Mouse (Mus musculus) liver, embryonic 14.5 days (tissue): ENCODE results near the gene Slamf9. TPM values are rescaled to one million over a fixed set of nuclear protein-coding genes. Genes with fewer than 3 reads are reported as not detected.

Source experiments
- ATAC-seq: fragments of 200-750 bp; cut with Nextera tagmentation; 2 replicates; pipeline ENCODE4 v1.8.0; 2017; ENCODE audit warnings: moderate number of reproducible peaks, mild to moderate bottlenecking, moderate library complexity; ENCODE audit not compliant: insufficient read depth
- DNase-seq, 3 experiments: peaks; one replicate each; pipeline ENCODE4 v3.0.0-alpha.2; 2012 to 2013; ENCODE audit warnings: low read depth in 3 of 3, low spot score in 3 of 3
- H3K27ac ChIP-seq: fragments of 300-500 bp; sonication (generic); 2 replicates; pipeline ENCODE4 v1.5.1; 2014; ENCODE audit warnings: moderate library complexity, mild to moderate bottlenecking, control low read depth, inconsistent platforms
- H3K27me3 ChIP-seq: fragments of 300-500 bp; sonication (generic); 2 replicates; pipeline ENCODE4 v1.6.1; 2014; ENCODE audit warnings: mild to moderate bottlenecking, low read length, moderate library complexity; ENCODE audit not compliant: control insufficient read depth, insufficient read depth
- H3K36me3 ChIP-seq: fragments of 300-500 bp; sonication (generic); replicated peaks from 2 replicates; pipeline ENCODE4 v1.6.1; 2014; ENCODE audit warnings: low read depth; ENCODE audit not compliant: control insufficient read depth, insufficient read depth
- H3K4me1 ChIP-seq, 2 experiments: fragments of 200-500 bp in 1 of 2; fragments of 300-500 bp in 1 of 2; sonication (generic) in 1 of 2; replicated peaks; 2 replicates each; pipeline ENCODE4 v1.6.1; 2012 to 2014; ENCODE audit warnings: antibody characterized with exemption in 1 of 2, inconsistent platforms in 1 of 2, low read length in 1 of 2; ENCODE audit not compliant: control insufficient read depth in 2 of 2, insufficient read depth in 2 of 2
- H3K4me2 ChIP-seq: fragments of 300-500 bp; sonication (generic); 2 replicates; pipeline ENCODE4 v1.6.1; 2014; ENCODE audit warnings: low read depth, mild to moderate bottlenecking, control low read depth, moderate library complexity
- H3K4me3 ChIP-seq, 2 experiments: fragments of 200-500 bp in 1 of 2; fragments of 300-500 bp in 1 of 2; sonication (generic) in 1 of 2; 2 replicates each; pipeline ENCODE4 v1.5.1; 2012 to 2014; ENCODE audit warnings: low read depth in 2 of 2, low read length in 2 of 2, mild to moderate bottlenecking in 2 of 2, control low read depth in 1 of 2, inconsistent platforms in 1 of 2, moderate library complexity in 1 of 2; ENCODE audit not compliant: insufficient read depth in 1 of 2
- H3K9ac ChIP-seq: fragments of 300-500 bp; sonication (generic); replicated peaks from 2 replicates; pipeline ENCODE4 v1.6.1; 2014; ENCODE audit warnings: mild to moderate bottlenecking, control low read depth, moderate library complexity
- H3K9me3 ChIP-seq: fragments of 300-500 bp; sonication (generic); 2 replicates; pipeline ENCODE4 v1.6.1; 2016; ENCODE audit warnings: low read length, mixed read lengths; ENCODE audit not compliant: control insufficient read depth
- CTCF ChIP-seq: IDR thresholded peaks from 2 replicates; pipeline ENCODE4 v1.5.1; 2016; ENCODE audit warnings: antibody characterized with exemption, low read depth, control low read depth
- EP300 ChIP-seq: IDR thresholded peaks from 2 replicates; pipeline ENCODE4 v1.6.1; 2016; ENCODE audit warnings: antibody characterized with exemption, low read depth
- WGBS: fragments of 180-500 bp; shearing (Covaris S2); extraction: QIAGEN DNeasy Blood & Tissue Kit; methylation state at CpG from one replicate; pipeline ENCODE4 v1.1.7; 2014; ENCODE audit not compliant: insufficient replicate concordance; 5-methylcytosine and 5-hydroxymethylcytosine counted together
- polyA plus RNA-seq, 2 experiments: library from polyadenylated mRNA; depleted of rRNA in 1 of 2; stranded (reverse) in 1 of 2; unstranded in 1 of 2; fragments of >200 nt; fragmentation: Nextera tagmentation in 1 of 2; extraction: Ambion mirVana in 1 of 2; gene quantifications; 2 replicates each; pipeline versions ENCODE4 v1.2.1 to v1.2.3; 2012 to 2014

Slamf9 gene
- polyA plus RNA-seq (2012; rRNA removed) (0.92 and 1.5 TPM in 2 replicates), polyA plus RNA-seq (2014; fragmentation: Nextera tagmentation; extraction: Ambion mirVana) (1.5 and 1.9 TPM in 2 replicates)

GRCm38 (mm10) chr1:172475054-172475741 is at the start of gene Slamf9:
TSS of gene Slamf9 (plus strand) at chr1:172475358.
- ATAC-seq, result peak; percentile 43
- no peak within 1 kb of the TSS for H3K27ac ChIP-seq
- no peaks in the 10 kb centered on the region for H3K9me3 ChIP-seq
- no peak for DNase-seq
- H3K27me3 ChIP-seq, result no peaks in the 10 kb centered on the region
- H3K4me1 ChIP-seq, result peaks cover 0 to 11% of the 10 kb centered on the region in 2 experiments; a peak in 2 of 4 replicates
- no peaks in the 10 kb centered on the region for H3K36me3 ChIP-seq
- 13% methylated on average over 7 of the region's 7 CpGs for WGBS
- TF ChIP-seq CTCF, result no peak
- no peak for TF ChIP-seq EP300
- H3K4me3 ChIP-seq, result no peak within 1 kb of the TSS
- H3K4me2 ChIP-seq, result no peak within 1 kb of the TSS
- H3K9ac ChIP-seq, result no peak within 1 kb of the TSS

GRCm38 (mm10) chr1:172426419-172426818 is 48.7 kb upstream of the Slamf9 start:
- TF ChIP-seq CTCF (no peak), EP300 (no peak)
- WGBS, result 67% methylated on average over 1 of the region's 1 CpGs
- H3K4me2 ChIP-seq, result no peak overlapping the region
- no peak overlapping the region for H3K9ac ChIP-seq
- no peak overlapping the region for H3K4me3 ChIP-seq
- DNase-seq (no peak), ATAC-seq (no peak)
- H3K27ac ChIP-seq, result no peak overlapping the region
- H3K36me3 ChIP-seq, result no peaks in the 10 kb centered on the region
- H3K4me1 ChIP-seq, result no peaks in the 10 kb centered on the region
- no peaks in the 10 kb centered on the region for H3K27me3 ChIP-seq
- no peaks in the 10 kb centered on the region for H3K9me3 ChIP-seq

GRCm38 (mm10) chr1:172427841-172428240 is 47.3 kb upstream of the Slamf9 start:
- H3K4me2 ChIP-seq, result no peak overlapping the region
- ATAC-seq (no peak), DNase-seq (no peak)
- no peaks in the 10 kb centered on the region for H3K27me3 ChIP-seq
- H3K9me3 ChIP-seq, result no peaks in the 10 kb centered on the region
- no peak overlapping the region for H3K9ac ChIP-seq
- 73% methylated on average over 3 of the region's 3 CpGs for WGBS
- H3K4me1 ChIP-seq, result peaks cover 0 to 1% of the 10 kb centered on the region in 2 experiments; a peak in 1 of 4 replicates
- no peak for TF ChIP-seq CTCF
- TF ChIP-seq EP300, result no peak
- no peaks in the 10 kb centered on the region for H3K36me3 ChIP-seq
- no peak overlapping the region for H3K4me3 ChIP-seq
- no peak overlapping the region for H3K27ac ChIP-seq

GRCm38 (mm10) chr1:172428614-172429013 is 46.5 kb upstream of the Slamf9 start:
- ATAC-seq (no peak), DNase-seq (no peak)
- Histone ChIP-seq H3K36me3 (no peaks in the 10 kb centered on the region), H3K4me1 (peaks cover 0 to 3% of the 10 kb centered on the region in 2 experiments; a peak in 1 of 4 replicates), H3K4me2 (no peak overlapping the region), H3K9ac (no peak overlapping the region), H3K9me3 (no peaks in the 10 kb centered on the region), H3K4me3 (no peak overlapping the region), H3K27ac (no peak overlapping the region), H3K27me3 (no peaks in the 10 kb centered on the region)
- WGBS, result 42% methylated on average over 1 of the region's 1 CpGs
- TF ChIP-seq CTCF (no peak), EP300 (no peak)

- Histone ChIP-seq H3K4me1 (peaks cover 0 to 3% of the 10 kb centered on the region in 2 experiments; a peak in 1 of 4 replicates), H3K27ac (no peak overlapping the region), H3K36me3 (no peaks in the 10 kb centered on the region), H3K9me3 (no peaks in the 10 kb centered on the region), H3K9ac (no peak overlapping the region), H3K4me2 (no peak overlapping the region), H3K27me3 (no peaks in the 10 kb centered on the region), H3K4me3 (no peak overlapping the region)
- ATAC-seq (no peak), DNase-seq (no peak)
- whole genome bisulfite sequencing, result 27% methylated on average over 9 of the region's 9 CpGs
- TF ChIP-seq CTCF, result 0 out of 2 replicates have a peak, but pooled peaks have one; percentile 4
- no peak for TF ChIP-seq EP300
These were observed 44.4 kb upstream of the Slamf9 start for GRCm38 (mm10) chr1:172430731-172431220.
